Mouse (Mus musculus) ES-Bruce4 (cell line): ENCODE measurements around the gene Actc1. TPM values are rescaled to one million over a fixed set of nuclear protein-coding genes. Genes with fewer than 3 reads are reported as not detected.

ENCODE experiments used
- H3K27ac ChIP-seq: 2 replicates; pipeline ENCODE4 v1.5.1; 2012; ENCODE audit warnings: low read length, inconsistent platforms; ENCODE audit not compliant: insufficient read depth
- H3K27me3 ChIP-seq: 2 replicates; pipeline ENCODE4 v1.6.1; 2012; ENCODE audit warnings: mild to moderate bottlenecking, low read length, inconsistent platforms; ENCODE audit not compliant: control insufficient read depth, poor library complexity, insufficient read depth, severe bottlenecking
- H3K36me3 ChIP-seq: 2 replicates; pipeline ENCODE4 v1.6.1; 2012; ENCODE audit warnings: inconsistent platforms, mild to moderate bottlenecking, low read length, moderate library complexity; ENCODE audit not compliant: control insufficient read depth, poor library complexity, insufficient read depth, severe bottlenecking
- H3K4me1 ChIP-seq: one replicate; pipeline ENCODE4 v1.8.1; 2011; ENCODE audit warnings: low read length; ENCODE audit not compliant: control insufficient read depth, insufficient read depth
- H3K4me3 ChIP-seq: 2 replicates; pipeline ENCODE4 v1.5.1; 2011; ENCODE audit warnings: low read depth, mild to moderate bottlenecking, low read length
- H3K9ac ChIP-seq: 2 replicates; pipeline ENCODE4 v1.6.1; 2012; ENCODE audit warnings: low read depth, mild to moderate bottlenecking, inconsistent platforms; ENCODE audit not compliant: poor library complexity, severe bottlenecking
- H3K9me3 ChIP-seq: replicated peaks from 2 replicates; pipeline ENCODE4 v1.6.1; 2012; ENCODE audit warnings: mild to moderate bottlenecking, low read length, inconsistent platforms; ENCODE audit not compliant: control insufficient read depth, poor library complexity, insufficient read depth, severe bottlenecking
- CTCF ChIP-seq: IDR thresholded peaks from one replicate; pipeline ENCODE4 v1.8.1; 2011; ENCODE audit warnings: low read depth, low read length
- EP300 ChIP-seq: IDR thresholded peaks from 2 replicates; pipeline ENCODE4 v1.6.1; 2011; ENCODE audit warnings: low read depth, low read length; ENCODE audit not compliant: insufficient read depth
- POLR2A ChIP-seq: IDR thresholded peaks from one replicate; pipeline ENCODE4 v1.8.1; 2011; ENCODE audit warnings: low read length; ENCODE audit not compliant: insufficient read depth
- polyA plus RNA-seq: library from polyadenylated mRNA; stranded (reverse); fragments of >200 nt; gene quantifications from 2 replicates; pipeline ENCODE4 v1.2.4, GENCODE M21; 2011; ENCODE audit warnings: low read depth; ENCODE audit not compliant: missing spikeins, insufficient read depth, insufficient read length

Actc1 gene
- polyA plus RNA-seq, 1 experiment, result 1.4 TPM

GRCm38 (mm10) chr2:114011838-114012237, 41.5 kb downstream of the Actc1 start:
- H3K9ac ChIP-seq, result no peak overlapping the region
- H3K36me3 ChIP-seq, result no peaks in the 10 kb centered on the region
- no peak overlapping the region for H3K27ac ChIP-seq
- H3K4me3 ChIP-seq, result no peak overlapping the region
- H3K27me3 ChIP-seq, result peaks cover 8% of the 10 kb centered on the region; the same call in 1 of the 2 replicates
- TF ChIP-seq POLR2A (no peak), CTCF (no peak), EP300 (no peak)
- H3K9me3 ChIP-seq, result no peaks in the 10 kb centered on the region
- no peaks in the 10 kb centered on the region for H3K4me1 ChIP-seq

- 0 out of 2 replicates have a peak, but pooled peaks cover under 1% of the 10 kb centered on the region for H3K27me3 ChIP-seq
- H3K9me3 ChIP-seq, result no peaks in the 10 kb centered on the region
- H3K4me1 ChIP-seq, result no peaks in the 10 kb centered on the region
- no peak overlapping the region for H3K27ac ChIP-seq
- no peak for TF ChIP-seq EP300
- no peak for TF ChIP-seq CTCF
- no peak for TF ChIP-seq POLR2A
- no peak overlapping the region for H3K9ac ChIP-seq
- H3K4me3 ChIP-seq, result no peak overlapping the region
- no peaks in the 10 kb centered on the region for H3K36me3 ChIP-seq
Observed at GRCm38 (mm10) chr2:114008321-114008720, 45.0 kb downstream of the Actc1 start.

GRCm38 (mm10) chr2:113997484-113997883, 55.9 kb downstream of the Actc1 start:
- Histone ChIP-seq H3K27ac (no peak overlapping the region), H3K9ac (no peak overlapping the region), H3K9me3 (no peaks in the 10 kb centered on the region), H3K4me1 (no peaks in the 10 kb centered on the region), H3K27me3 (no peaks in the 10 kb centered on the region), H3K36me3 (no peaks in the 10 kb centered on the region), H3K4me3 (no peak overlapping the region)
- TF ChIP-seq POLR2A, result no peak
- TF ChIP-seq EP300, result no peak
- TF ChIP-seq CTCF, result no peak

Other genes starting within 250 kb of the Actc1 start
- 2.7 TPM in 2 replicates for gene Scg5, start 224.4 kb downstream of the Actc1 start, polyA plus RNA-seq
- gene Arhgap11a, start 204.9 kb downstream of the Actc1 start, polyA plus RNA-seq, result 55.4 and 62.9 TPM in 2 replicates
- not detected in 2 replicates for gene Gjd2, start 39.9 kb downstream of the Actc1 start, polyA plus RNA-seq
- 103 and 108 TPM in 2 replicates for gene Aqr, start 133.5 kb upstream of the Actc1 start, polyA plus RNA-seq
- gene Zfp770, start 147.9 kb upstream of the Actc1 start, polyA plus RNA-seq, result 15.7 and 16.0 TPM in 2 replicates